Mouse (Mus musculus): ENCODE measurements around the gene D10Wsu102e.

- TF ChIP-seq CTCF (IDR thresholded peaks at IDR 0.05; ENCODE audit: low read depth, low read length) (no peak), POLR2A (IDR thresholded peaks at IDR 0.05; ENCODE audit: borderline replicate concordance, low read depth, low read length) (no peak)
Measured at GRCm38 (mm10) chr10:83361643-83362382, 1.8 kb downstream of the D10Wsu102e start.

Data from bone marrow macrophage, adult 2 months (primary cell).